In the genomic region with DNA sequence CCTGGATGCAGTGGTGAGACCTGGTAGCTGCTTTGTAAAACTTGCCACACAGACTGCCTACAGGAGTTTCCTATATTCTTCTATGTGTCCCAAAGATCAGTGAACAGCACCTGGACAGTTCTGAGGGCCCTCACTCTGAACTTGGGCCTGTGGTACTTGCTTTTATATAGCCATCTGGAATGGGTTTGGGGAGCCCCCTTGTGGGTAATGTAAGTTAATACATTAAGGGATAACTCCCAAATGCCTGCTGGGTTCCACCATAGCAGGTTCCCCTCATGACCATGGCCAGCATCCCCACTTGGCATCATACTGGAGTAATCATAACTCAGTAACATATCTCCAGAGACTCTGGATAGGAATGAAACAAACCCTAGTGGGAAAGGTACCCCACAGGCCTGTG, we compare ENCODE assay signal across 8 mouse cellular contexts. TPM values are rescaled to one million over a fixed set of nuclear protein-coding genes. Genes with fewer than 3 reads are reported as not detected.
DNase-seq lines count a peak whose midpoint lies in the region; ATAC-seq and TF ChIP-seq lines count a peak whose summit lies in the region.

No protein-coding gene starts in this region.

- no peak for TF ChIP-seq EP300 in heart, adult 2 months (IDR thresholded peaks at IDR 0.05; ENCODE audit: insufficient read depth, low read depth, low read length)

- no peak overlapping the region for H3K9ac ChIP-seq in heart, adult 2 months (ENCODE audit: low read depth, low read length)
- no peak overlapping the region for H3K9ac ChIP-seq in lung, embryonic 14.5 days
- H3K9ac ChIP-seq in hindbrain, embryonic 16.5 days (ENCODE audit: low read depth, low read length): no peak overlapping the region

- no peak overlapping the region for H3K27ac ChIP-seq in heart, adult 2 months
- H3K27ac ChIP-seq in lung, embryonic 14.5 days (ENCODE audit: low read depth): no peak overlapping the region
- H3K27ac ChIP-seq in hindbrain, embryonic 16.5 days (ENCODE audit: low read depth, low read length): no peak overlapping the region

- H3K9me3 ChIP-seq in lung, embryonic 14.5 days (ENCODE audit: low read depth, low read length): no peaks in the 10 kb centered on the region
- H3K9me3 ChIP-seq in hindbrain, embryonic 16.5 days (ENCODE audit: control insufficient read depth, low read length): no peaks in the 10 kb centered on the region

- DNase-seq in heart, adult 2 months: no peak
- no peak for DNase-seq in heart, adult 11 months
- DNase-seq in 416B (ENCODE audit: low read depth): peak; percentile 67
- peak; percentile 74 for DNase-seq in NIH3T3 (ENCODE audit: low read depth)
- peak; percentile 69 for DNase-seq in lung, embryonic 14.5 days
- no peak for DNase-seq in right cerebral cortex, postnatal 4 days
- DNase-seq in heart, postnatal 25 days (ENCODE audit: low spot score): no peak

- no peak overlapping the region for H3K4me3 ChIP-seq in heart, adult 2 months
- no peak overlapping the region for H3K4me3 ChIP-seq in lung, embryonic 14.5 days (ENCODE audit: low read depth, low read length)
- no peak overlapping the region for H3K4me3 ChIP-seq in hindbrain, embryonic 16.5 days (ENCODE audit: low read length)

- intact Hi-C loops in heart, adult 2 months (cut with DNase I): no loop called here
- intact Hi-C loops in heart, postnatal 25 days (cut with DNase I): no loop called here

- TF ChIP-seq POLR2A in heart, adult 2 months (IDR thresholded peaks at IDR 0.05; ENCODE audit: insufficient read depth, low read depth, low read length): no peak

- no peaks in the 10 kb centered on the region for H3K27me3 ChIP-seq in heart, adult 2 months (ENCODE audit: control insufficient read depth, insufficient read depth, low read length)
- H3K27me3 ChIP-seq in lung, embryonic 14.5 days (ENCODE audit: insufficient read depth, low read length): no peaks in the 10 kb centered on the region
- H3K27me3 ChIP-seq in hindbrain, embryonic 16.5 days (replicated peaks; ENCODE audit: control insufficient read depth, insufficient read depth, low read length): no peaks in the 10 kb centered on the region

- no peaks in the 10 kb centered on the region for H3K4me1 ChIP-seq in heart, adult 2 months (ENCODE audit: control insufficient read depth, insufficient read depth, low read length)
- H3K4me1 ChIP-seq in lung, embryonic 14.5 days (ENCODE audit: insufficient read depth): no peaks in the 10 kb centered on the region
- no peaks in the 10 kb centered on the region for H3K4me1 ChIP-seq in hindbrain, embryonic 16.5 days (ENCODE audit: control insufficient read depth, insufficient read depth, low read depth, low read length)

- no peak; the same call in 1 of the 2 replicates for ATAC-seq in lung, embryonic 14.5 days (ENCODE audit: insufficient read depth)
- no peak for ATAC-seq in hindbrain, embryonic 16.5 days

- H3K4me2 ChIP-seq in lung, embryonic 14.5 days: no peak overlapping the region
- no peak overlapping the region for H3K4me2 ChIP-seq in hindbrain, embryonic 16.5 days (ENCODE audit: low read length)

- H3K36me3 ChIP-seq in heart, adult 2 months (ENCODE audit: control insufficient read depth, insufficient read depth, low read length): no peaks in the 10 kb centered on the region
- H3K36me3 ChIP-seq in lung, embryonic 14.5 days (ENCODE audit: insufficient read depth): peaks cover 97% of the 10 kb centered on the region
- no peaks in the 10 kb centered on the region; the same call in 1 of the 2 replicates for H3K36me3 ChIP-seq in hindbrain, embryonic 16.5 days (ENCODE audit: control insufficient read depth, insufficient read depth, low read length)

- TF ChIP-seq CTCF in heart, adult 2 months (IDR thresholded peaks at IDR 0.05): peak; percentile 75
- peak; percentile 54 for TF ChIP-seq CTCF in lung, embryonic 14.5 days (IDR thresholded peaks at IDR 0.05; ENCODE audit: low read depth)

- no peaks in the 10 kb centered on the region for H3K79me2 ChIP-seq in heart, adult 2 months (replicated peaks; ENCODE audit: control insufficient read depth, insufficient read depth, low read length)

RNA-seq across cellular contexts. Expression of gene Tmem129, which starts 10.0 kb away (rescaled TPM):
- 10 to 100 TPM; 19.3 to 21.8 TPM for total RNA-seq in heart, adult 2 months (2021)
- polyA plus RNA-seq in heart, adult 2 months (2012; rRNA removed): 40.1 and 49.0 TPM in 2 replicates
- polyA plus RNA-seq in lung, embryonic 14.5 days (2014; fragmentation: Nextera tagmentation; extraction: Ambion mirVana): 38.3 and 39.7 TPM in 2 replicates
- 32.5 and 35.3 TPM in 2 replicates for polyA plus RNA-seq in hindbrain, embryonic 16.5 days (2015; fragmentation: Nextera tagmentation; extraction: Ambion mirVana)
- total RNA-seq in heart, postnatal 25 days (2021): 10 to 100 TPM; 19.8 to 20.2 TPM

RNA-seq across cellular contexts. Expression of gene Tacc3, which starts 10.3 kb away (rescaled TPM):
- 1 to 10 TPM; 1.4 to 3.1 TPM for total RNA-seq in heart, adult 2 months (2021)
- 1.8 and 2.6 TPM in 2 replicates for polyA plus RNA-seq in heart, adult 2 months (2012; rRNA removed)
- 254 and 261 TPM in 2 replicates for polyA plus RNA-seq in lung, embryonic 14.5 days (2014; fragmentation: Nextera tagmentation; extraction: Ambion mirVana)
- 42.2 and 46.0 TPM in 2 replicates for polyA plus RNA-seq in hindbrain, embryonic 16.5 days (2015; fragmentation: Nextera tagmentation; extraction: Ambion mirVana)
- total RNA-seq in heart, postnatal 25 days (2021): 1 to 10 TPM; 2.4 TPM

RNA-seq across cellular contexts. Expression of gene Slbp, which starts 15.8 kb away (rescaled TPM):
- total RNA-seq in heart, adult 2 months (2021): 10 to 100 TPM; 10.6 to 12.7 TPM
- 7.7 and 13.8 TPM in 2 replicates for polyA plus RNA-seq in heart, adult 2 months (2012; rRNA removed)
- 265 and 275 TPM in 2 replicates for polyA plus RNA-seq in lung, embryonic 14.5 days (2014; fragmentation: Nextera tagmentation; extraction: Ambion mirVana)
- polyA plus RNA-seq in hindbrain, embryonic 16.5 days (2015; fragmentation: Nextera tagmentation; extraction: Ambion mirVana): 128 and 133 TPM in 2 replicates
- 10 to 100 TPM; 15.3 to 16.2 TPM for total RNA-seq in heart, postnatal 25 days (2021)

RNA-seq across cellular contexts. Expression of gene Gm9903, which starts 38.5 kb away (rescaled TPM):
- 1 to 10 TPM; 1.0 to 1.1 TPM for total RNA-seq in heart, adult 2 months (2021)
- polyA plus RNA-seq in heart, adult 2 months (2012; rRNA removed): 2.1 and 2.5 TPM in 2 replicates
- polyA plus RNA-seq in lung, embryonic 14.5 days (2014; fragmentation: Nextera tagmentation; extraction: Ambion mirVana): 0.26 and 0.31 TPM in 2 replicates
- 0.45 and 0.92 TPM in 2 replicates for polyA plus RNA-seq in hindbrain, embryonic 16.5 days (2015; fragmentation: Nextera tagmentation; extraction: Ambion mirVana)
- total RNA-seq in heart, postnatal 25 days (2021): 1 to 10 TPM; 1.1 to 1.3 TPM

RNA-seq across cellular contexts. Expression of gene Fam53a, which starts 38.8 kb away (rescaled TPM):
- 10 to 100 TPM; 26.1 to 26.9 TPM for total RNA-seq in heart, adult 2 months (2021)
- 19.7 and 22.8 TPM in 2 replicates for polyA plus RNA-seq in heart, adult 2 months (2012; rRNA removed)
- polyA plus RNA-seq in lung, embryonic 14.5 days (2014; fragmentation: Nextera tagmentation; extraction: Ambion mirVana): 63.5 and 64.4 TPM in 2 replicates
- polyA plus RNA-seq in hindbrain, embryonic 16.5 days (2015; fragmentation: Nextera tagmentation; extraction: Ambion mirVana): 28.4 and 33.0 TPM in 2 replicates
- 10 to 100 TPM; 24.6 to 25.2 TPM for total RNA-seq in heart, postnatal 25 days (2021)

Comparison
In these comparisons a context has a peak if more than half of its experiments do, and no peak if none do; other contexts are left out.
1. DNase-seq: peak in 416B (single experiment), NIH3T3 (single experiment) and lung, embryonic 14.5 days (single experiment); none in heart, adult 2 months (0 of 2), heart, adult 11 months (single experiment), right cerebral cortex, postnatal 4 days (single experiment) and heart, postnatal 25 days (single experiment).
2. RNA of gene Tacc3, which starts 10.3 kb away (polyA plus RNA-seq): 254 to 261 TPM in lung, embryonic 14.5 days and 42.2 to 46.0 TPM in hindbrain, embryonic 16.5 days; 1.8 to 2.6 TPM in heart, adult 2 months; every median in the first group is over 10 times any median in the second.